Mouse (Mus musculus) MEL (cell line): ENCODE results near the gene Hectd3.
A peak's percentile ranks its signal among the peaks of the same experiment; 100 is the strongest.

Experiments
- CTCF ChIP-seq, 3 experiments: IDR thresholded peaks in 2 of 3; conservative IDR thresholded peaks in 1 of 3; 2 replicates each; pipeline ENCODE4 v1.5.1; 2011 to 2012; ENCODE audit warnings: low read length in 3 of 3, low read depth in 2 of 3, mild to moderate bottlenecking in 2 of 3, improper control_type of control experiment in 1 of 3, inconsistent platforms in 1 of 3, mixed read lengths in 1 of 3, moderate library complexity in 1 of 3; ENCODE audit not compliant: control insufficient read depth in 1 of 3, insufficient read depth in 1 of 3, poor library complexity in 1 of 3, severe bottlenecking in 1 of 3
- E2F4 ChIP-seq: IDR thresholded peaks from 2 replicates; pipeline ENCODE4 v1.6.1; 2011; ENCODE audit warnings: low read depth, low read length, improper control_type of control experiment, borderline replicate concordance
- EP300 ChIP-seq, 2 experiments: IDR thresholded peaks; 2 replicates each; pipeline ENCODE4 v1.6.1; 2011; ENCODE audit warnings: improper control_type of control experiment in 2 of 2, low read length in 2 of 2, low read depth in 1 of 2, mild to moderate bottlenecking in 1 of 2
- ETS1 ChIP-seq: IDR thresholded peaks from 2 replicates; pipeline ENCODE4 v1.6.1; 2012; ENCODE audit warnings: low read depth, mild to moderate bottlenecking, inconsistent platforms, low read length, improper control_type of control experiment, moderate library complexity
- GATA1 ChIP-seq: IDR thresholded peaks from 2 replicates; pipeline ENCODE4 v1.6.1; 2011; ENCODE audit warnings: low read depth, low read length, improper control_type of control experiment
- POLR2A ChIP-seq, 2 experiments: IDR thresholded peaks; 2 replicates each; pipeline ENCODE4 v1.6.1; 2011 to 2012; ENCODE audit warnings: low read length in 2 of 2, mild to moderate bottlenecking in 2 of 2, control low read depth in 1 of 2, improper control_type of control experiment in 1 of 2, low read depth in 1 of 2, moderate library complexity in 1 of 2; ENCODE audit not compliant: control insufficient read depth in 1 of 2, insufficient read depth in 1 of 2, poor library complexity in 1 of 2
- TAL1 ChIP-seq: IDR thresholded peaks from 2 replicates; pipeline ENCODE4 v1.6.1; 2012; ENCODE audit warnings: mild to moderate bottlenecking, inconsistent platforms, low read length, moderate library complexity, mixed read lengths

DNA sequence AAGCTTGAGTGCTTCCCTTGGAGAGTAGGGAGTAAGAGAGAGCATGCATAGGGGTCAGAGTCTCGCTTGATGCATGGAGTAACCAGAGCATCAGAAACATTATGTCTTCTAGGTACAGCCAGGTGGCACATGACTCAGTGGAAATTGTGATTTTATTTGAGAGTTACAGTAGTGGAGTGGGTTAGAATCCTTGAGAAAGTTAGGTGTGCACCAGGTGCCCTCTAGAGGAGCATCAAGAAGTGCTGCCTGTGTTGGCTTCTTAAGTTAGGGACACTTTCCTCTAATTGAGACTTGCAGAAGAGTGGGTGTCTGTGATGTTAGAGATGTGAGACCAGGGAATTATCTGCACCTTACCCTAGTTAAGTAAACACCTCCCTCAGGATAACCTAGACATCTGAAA is 36.0 kb downstream of the Hectd3 start:
- TF ChIP-seq E2F4 (no peak), CTCF (IDR thresholded peaks at IDR 0.05 in 2 of 3, conservative IDR thresholded peaks at IDR 0.05 in 1 of 3; ENCODE audit: control insufficient read depth in 1 of 3, insufficient read depth in 1 of 3, low read depth in 2 of 3, low read length in 3 of 3, poor library complexity in 1 of 3, severe bottlenecking in 1 of 3) (peak in 2 of 3 experiments; percentile 16 to 36; a peak in 2 of 6 replicates), TAL1 (no peak), POLR2A (IDR thresholded peaks at IDR 0.05; ENCODE audit: control insufficient read depth in 1 of 2, insufficient read depth in 1 of 2, low read depth in 1 of 2, low read length in 2 of 2, poor library complexity in 1 of 2) (no peak), ETS1 (no peak), EP300 (IDR thresholded peaks at IDR 0.05; ENCODE audit: low read depth in 1 of 2, low read length in 2 of 2) (no peak), GATA1 (no peak)
